Mouse (Mus musculus) brain, embryonic 14.5 days (tissue): Measurements from ENCODE around the gene Lbx2. TPM values are rescaled to one million over a fixed set of nuclear protein-coding genes. Genes with fewer than 3 reads are reported as not detected.
A peak's percentile ranks its signal among the peaks of the same experiment; 100 is the strongest.

Source experiments
- DNase-seq: peaks from one replicate; pipeline ENCODE4 v3.0.0-alpha.2; 2011; ENCODE audit warnings: low read depth
- CTCF ChIP-seq: fragments of 200-500 bp; IDR thresholded peaks from 2 replicates; pipeline ENCODE4 v1.5.1; 2012; ENCODE audit warnings: inconsistent platforms, mild to moderate bottlenecking, moderate library complexity, borderline replicate concordance; ENCODE audit not compliant: insufficient read depth, insufficient read length; ENCODE audit errors: extremely low read depth
- POLR2A ChIP-seq: fragments of 200-500 bp; IDR thresholded peaks from 2 replicates; pipeline ENCODE4 v1.6.1; 2012; ENCODE audit warnings: mild to moderate bottlenecking, inconsistent platforms, borderline replicate concordance; ENCODE audit not compliant: poor library complexity, insufficient read depth, insufficient read length, severe bottlenecking; ENCODE audit errors: extremely low read depth
- polyA plus RNA-seq: library from polyadenylated mRNA; depleted of rRNA; stranded (reverse); fragments of >200 nt; gene quantifications from 2 replicates; pipeline ENCODE4 v1.2.3, GENCODE M21; 2012

The Lbx2 gene
- polyA plus RNA-seq, 1 experiment = 0.29 TPM

DNA sequence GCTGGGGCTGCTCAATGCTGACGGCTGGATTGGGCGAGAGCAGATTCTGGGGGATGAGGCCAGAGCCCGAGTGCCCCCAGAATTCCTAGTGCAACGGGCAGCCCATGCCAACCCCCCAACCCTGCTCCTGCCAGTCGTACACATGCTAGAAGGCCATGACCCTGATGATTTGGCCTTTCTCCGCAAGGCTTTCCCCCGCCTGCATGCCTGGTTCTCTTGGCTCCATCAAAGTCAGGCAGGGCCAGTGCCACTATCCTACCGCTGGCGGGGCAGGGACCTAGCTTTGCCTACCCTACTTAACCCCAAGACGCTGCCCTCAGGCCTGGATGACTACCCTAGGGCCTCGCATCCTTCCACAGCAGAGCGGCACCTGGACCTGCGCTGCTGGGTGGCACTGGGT, 31.4 kb downstream of the Lbx2 start:
- DNase-seq = no peak
- no peak for TF ChIP-seq CTCF
- TF ChIP-seq POLR2A = no peak

- TF ChIP-seq POLR2A (no peak), CTCF (no peak)
- no peak for DNase-seq
Measured at GRCm38 (mm10) chr6:83118369-83118768, 32.2 kb downstream of the Lbx2 start.

GRCm38 (mm10) chr6:83118825-83119733, 32.9 kb downstream of the Lbx2 start:
- no peak for TF ChIP-seq CTCF
- TF ChIP-seq POLR2A = no peak
- no peak for DNase-seq

- no peak for TF ChIP-seq CTCF
- no peak for DNase-seq
Measured at GRCm38 (mm10) chr6:83119734-83120051, 33.5 kb downstream of the Lbx2 start.

- peak; percentile 100 for DNase-seq
- 0 out of 2 replicates have a peak, but pooled peaks have one; percentile 1 for TF ChIP-seq CTCF
- TF ChIP-seq POLR2A = peak; percentile 92
Measured at GRCm38 (mm10) chr6:83120930-83121862, 35.0 kb downstream of the Lbx2 start, which contains the start of gene Wbp1. Gene Wbp1 (minus strand): TSS chr6:83121559.

DNA sequence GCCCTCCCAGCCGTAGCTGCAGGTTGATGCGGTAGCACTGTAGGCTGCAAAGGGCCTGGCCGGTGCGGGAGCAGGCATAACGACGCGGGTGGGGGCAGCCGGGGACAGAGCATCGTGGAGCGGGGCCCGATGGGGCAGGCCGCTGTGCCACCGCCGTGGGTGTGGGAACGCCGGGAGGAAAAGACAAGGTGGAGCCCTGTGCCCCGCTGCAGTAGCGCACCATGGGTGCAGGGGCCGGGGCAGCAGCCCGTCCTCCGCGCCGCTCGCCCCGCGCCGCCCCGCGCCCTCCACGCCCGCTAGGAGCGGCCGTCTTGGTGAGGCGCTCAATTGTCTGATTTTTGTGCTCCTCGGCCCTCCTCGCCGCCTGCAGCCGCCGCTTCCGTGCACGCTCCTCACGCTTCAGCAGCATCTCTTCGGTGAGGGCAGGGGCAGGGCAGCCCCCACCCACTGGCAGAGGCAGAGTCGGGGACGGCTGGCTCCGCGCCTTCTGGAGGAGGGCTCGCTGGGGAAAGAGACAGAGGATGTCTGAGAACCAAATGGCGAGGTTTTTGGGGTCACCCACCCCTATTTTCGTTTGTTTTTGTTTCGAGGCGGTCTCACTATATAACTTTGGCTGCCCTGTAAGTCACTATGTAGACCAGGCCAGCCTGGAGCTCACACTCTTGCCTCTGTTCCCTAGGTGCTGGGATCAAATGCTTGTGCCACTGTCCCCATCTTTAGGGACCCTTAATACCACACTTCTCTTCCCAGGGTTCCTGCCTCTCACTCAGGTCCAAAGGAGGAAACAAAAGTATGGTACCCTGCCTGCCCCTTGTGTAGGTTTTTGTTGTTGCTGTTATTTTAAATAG, 35.9 kb downstream of the Lbx2 start:
- peak; percentile 68 for DNase-seq
- TF ChIP-seq POLR2A = no peak
- TF ChIP-seq CTCF = no peak

DNA sequence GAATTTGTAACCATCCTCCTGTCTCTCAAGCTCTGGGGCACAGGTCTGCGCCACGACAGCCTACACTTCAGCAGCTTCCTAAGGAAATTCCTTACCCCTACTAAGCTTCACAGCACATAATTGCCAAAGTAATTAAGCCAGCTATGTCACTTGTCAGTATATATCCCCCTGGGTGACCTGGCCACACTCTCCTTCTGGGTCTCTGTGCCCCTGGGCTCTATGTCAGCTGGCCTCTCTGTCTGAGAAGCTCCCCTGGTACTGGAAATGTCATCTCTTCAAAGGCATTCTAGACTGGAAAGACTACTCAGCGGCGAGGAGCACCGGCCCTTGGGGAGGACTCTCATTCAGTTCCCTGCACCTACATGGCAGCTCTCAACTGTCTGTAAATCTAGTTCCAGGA, 36.8 kb downstream of the Lbx2 start:
- no peak for DNase-seq

GRCm38 (mm10) chr6:83124851-83125312, 38.7 kb downstream of the Lbx2 start:
- peak; percentile 98 for DNase-seq
- TF ChIP-seq CTCF (no peak), POLR2A (peak; percentile 35; the same call in 1 of the 2 replicates)

More for the DNA sequence above, 36.8 kb downstream of the Lbx2 start:
- no peak for TF ChIP-seq POLR2A
- TF ChIP-seq CTCF = no peak

- TF ChIP-seq CTCF (no peak), POLR2A (no peak)
- DNase-seq = no peak
Measured at GRCm38 (mm10) chr6:83125331-83125730, 39.2 kb downstream of the Lbx2 start, which contains the start of gene Ino80b. Gene Ino80b (minus strand): TSS chr6:83125431.

GRCm38 (mm10) chr6:83127419-83127818, 41.3 kb downstream of the Lbx2 start:
- peak; percentile 19; the same call in 1 of the 2 replicates for TF ChIP-seq CTCF
- TF ChIP-seq POLR2A = no peak
- DNase-seq = no peak
